Mouse (Mus musculus): ENCODE data around the gene Clcn3.

GRCm38 (mm10) chr8:60942867-60943266, 40.2 kb downstream of the Clcn3 start:
- TF ChIP-seq GATA1 (IDR thresholded peaks at IDR 0.05; ENCODE audit: borderline replicate concordance, low read length) (no peak), FLI1 (IDR thresholded peaks at IDR 0.05; ENCODE audit: low read length) (no peak)

Data from megakaryocyte, embryonic 14.5 days (primary cell).